Mouse (Mus musculus) stomach, embryonic 16.5 days (tissue): ENCODE results near the gene Gm11114. TPM values are rescaled to one million over a fixed set of nuclear protein-coding genes. Genes with fewer than 3 reads are reported as not detected.
A peak's percentile ranks its signal among the peaks of the same experiment; 100 is the strongest.

Source experiments
- ATAC-seq: fragments of 200-750 bp; cut with Nextera tagmentation; 2 replicates; pipeline ENCODE4 v1.8.0; 2017; ENCODE audit warnings: moderate number of reproducible peaks, moderate TSS enrichment; ENCODE audit not compliant: insufficient read depth, low FRiP score
- H3K27ac ChIP-seq: fragments of 300-500 bp; sonication (generic); 2 replicates; pipeline ENCODE4 v1.5.1; 2014; ENCODE audit warnings: low read length
- H3K27me3 ChIP-seq: fragments of 300-500 bp; sonication (generic); 2 replicates; pipeline ENCODE4 v1.6.1; 2014; ENCODE audit warnings: low read length, control low read depth, mixed read lengths; ENCODE audit not compliant: control insufficient read depth, insufficient read depth
- H3K36me3 ChIP-seq: fragments of 300-500 bp; sonication (generic); 2 replicates; pipeline ENCODE4 v1.6.1; 2014; ENCODE audit warnings: low read length; ENCODE audit not compliant: control insufficient read depth, insufficient read depth
- H3K4me1 ChIP-seq: fragments of 300-500 bp; sonication (generic); 2 replicates; pipeline ENCODE4 v1.6.1; 2014; ENCODE audit warnings: low read length, control low read depth, mixed read lengths; ENCODE audit not compliant: control insufficient read depth, insufficient read depth
- H3K4me2 ChIP-seq: fragments of 300-500 bp; sonication (generic); 2 replicates; pipeline ENCODE4 v1.6.1; 2014; ENCODE audit warnings: low read depth, low read length, mixed read lengths
- H3K4me3 ChIP-seq: fragments of 300-500 bp; sonication (generic); replicated peaks from 2 replicates; pipeline ENCODE4 v1.5.1; 2014; ENCODE audit warnings: mild to moderate bottlenecking, low read length
- H3K9ac ChIP-seq: fragments of 300-500 bp; sonication (generic); 2 replicates; pipeline ENCODE4 v1.6.1; 2014; ENCODE audit warnings: low read length
- H3K9me3 ChIP-seq: fragments of 300-500 bp; sonication (generic); replicated peaks from 2 replicates; pipeline ENCODE4 v1.6.1; 2016; ENCODE audit warnings: low read length, control low read depth; ENCODE audit not compliant: control insufficient read depth
- WGBS: fragments of 180-500 bp; shearing (Covaris S2); extraction: QIAGEN DNeasy Blood & Tissue Kit; methylation state at CpG from one replicate; pipeline ENCODE4 v1.1.7; 2014; 5-methylcytosine and 5-hydroxymethylcytosine counted together
- polyA plus RNA-seq: library from polyadenylated mRNA; unstranded; fragments of >200 nt; fragmentation: Nextera tagmentation; extraction: Ambion mirVana; gene quantifications from 2 replicates; pipeline ENCODE4 v1.2.1, GENCODE M21; 2015

Gene Gm11114
- polyA plus RNA-seq, 1 experiment from 2014 or later = not detected

GRCm38 (mm10) chr9:85326292-85327241, 14.0 kb downstream of the Gm11114 start:
- Histone ChIP-seq H3K36me3 (no peaks in the 10 kb centered on the region), H3K9me3 (no peaks in the 10 kb centered on the region), H3K4me3 (peak overlapping the region; percentile 84), H3K4me2 (peak overlapping the region; percentile 84), H3K27me3 (no peaks in the 10 kb centered on the region), H3K4me1 (peaks cover 7% of the 10 kb centered on the region), H3K9ac (peak overlapping the region; percentile 84), H3K27ac (peak overlapping the region; percentile 91)
- peak; percentile 53 for ATAC-seq
- under 1% methylated on average over 86 of the region's 88 CpGs for WGBS

GRCm38 (mm10) chr9:85327242-85328211, 15.0 kb downstream of the Gm11114 start, which contains the start of gene Tent5a:
TSS of gene Tent5a (minus strand) at chr9:85327348.
- Histone ChIP-seq H3K27ac (peak within 1 kb of the TSS; percentile 91), H3K27me3 (no peaks in the 10 kb centered on the region), H3K9me3 (no peaks in the 10 kb centered on the region), H3K4me2 (peak within 1 kb of the TSS; percentile 84), H3K4me3 (peak within 1 kb of the TSS; percentile 84), H3K4me1 (no peaks in the 10 kb centered on the region), H3K9ac (peak within 1 kb of the TSS; percentile 84), H3K36me3 (no peaks in the 10 kb centered on the region)
- peak; percentile 94 for ATAC-seq
- under 1% methylated on average over 69 of the region's 72 CpGs for WGBS

- ATAC-seq = peak; percentile 15
- H3K36me3 ChIP-seq = no peaks in the 10 kb centered on the region
- H3K27ac ChIP-seq = peak overlapping the region; percentile 90
- H3K9ac ChIP-seq = peak overlapping the region; percentile 84
- H3K4me1 ChIP-seq = no peaks in the 10 kb centered on the region
- no peaks in the 10 kb centered on the region for H3K27me3 ChIP-seq
- WGBS = 2% methylated on average over 16 of the region's 16 CpGs
- peak overlapping the region; percentile 84 for H3K4me2 ChIP-seq
- no peaks in the 10 kb centered on the region for H3K9me3 ChIP-seq
- H3K4me3 ChIP-seq = peak overlapping the region; percentile 84
Observed at GRCm38 (mm10) chr9:85328259-85328658, 15.7 kb downstream of the Gm11114 start.

DNA sequence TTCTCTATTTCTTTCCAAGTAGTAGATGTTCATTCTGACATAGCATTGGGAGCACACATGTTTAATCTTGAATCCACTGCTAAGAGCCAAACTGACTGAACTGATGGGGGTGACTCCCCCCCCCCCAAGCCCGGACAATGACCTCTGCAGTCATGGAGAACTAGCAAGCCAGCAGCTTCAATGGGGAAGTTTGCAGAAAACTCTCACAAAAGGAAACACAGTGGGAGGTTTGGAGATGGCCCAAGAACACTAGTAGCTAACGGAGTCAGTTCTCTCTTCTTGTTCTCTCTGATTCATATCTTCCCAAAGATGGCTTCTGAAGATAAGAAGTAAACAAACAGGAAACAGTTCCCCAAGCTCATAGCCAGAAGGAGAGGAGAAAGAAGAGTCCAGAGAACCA, 18.9 kb downstream of the Gm11114 start:
- 75% methylated on average over 2 of the region's 2 CpGs for WGBS

DNA sequence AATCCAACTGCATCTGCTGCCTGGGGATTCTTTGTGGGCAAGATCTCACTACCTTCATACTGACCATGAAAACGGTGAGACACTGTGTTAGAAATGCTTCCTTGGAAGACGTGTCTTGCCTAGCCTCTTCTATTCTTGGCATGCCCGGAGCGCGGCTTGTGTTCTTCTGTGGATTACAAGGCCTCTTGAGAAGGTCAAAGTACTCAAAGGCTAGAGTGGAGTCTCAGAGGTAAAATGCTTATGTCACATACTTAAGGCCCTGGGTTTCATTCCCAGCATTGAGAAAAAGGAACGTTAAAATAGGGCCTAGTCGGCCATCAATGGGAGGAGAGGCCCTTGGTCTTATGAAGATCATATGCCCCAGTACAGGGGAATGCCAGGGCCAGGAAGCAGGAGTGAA, 23.5 kb downstream of the Gm11114 start:
- H3K9me3 ChIP-seq = no peaks in the 10 kb centered on the region
- H3K36me3 ChIP-seq = no peaks in the 10 kb centered on the region
- no peak for ATAC-seq
- no peaks in the 10 kb centered on the region for H3K4me1 ChIP-seq
- WGBS = 89% methylated on average over 7 of the region's 7 CpGs
- H3K27me3 ChIP-seq = no peaks in the 10 kb centered on the region
- H3K4me2 ChIP-seq = no peak overlapping the region
- no peak overlapping the region for H3K4me3 ChIP-seq
- H3K27ac ChIP-seq = no peak overlapping the region
- no peak overlapping the region for H3K9ac ChIP-seq

More for the DNA sequence above, 18.9 kb downstream of the Gm11114 start:
- Histone ChIP-seq H3K9ac (no peak overlapping the region), H3K9me3 (no peaks in the 10 kb centered on the region), H3K27me3 (no peaks in the 10 kb centered on the region), H3K36me3 (no peaks in the 10 kb centered on the region), H3K4me2 (no peak overlapping the region), H3K27ac (no peak overlapping the region), H3K4me3 (no peak overlapping the region), H3K4me1 (no peaks in the 10 kb centered on the region)
- ATAC-seq = no peak

GRCm38 (mm10) chr9:85340303-85340702, 27.7 kb downstream of the Gm11114 start:
- H3K9me3 ChIP-seq = no peaks in the 10 kb centered on the region
- WGBS = 76% methylated on average over 3 of the region's 3 CpGs
- no peak overlapping the region for H3K27ac ChIP-seq
- H3K27me3 ChIP-seq = no peaks in the 10 kb centered on the region
- no peak overlapping the region for H3K4me2 ChIP-seq
- no peak for ATAC-seq
- no peak overlapping the region for H3K9ac ChIP-seq
- H3K36me3 ChIP-seq = no peaks in the 10 kb centered on the region
- H3K4me3 ChIP-seq = no peak overlapping the region
- H3K4me1 ChIP-seq = no peaks in the 10 kb centered on the region; the same call in 1 of the 2 replicates

GRCm38 (mm10) chr9:85342892-85343785, 30.6 kb downstream of the Gm11114 start:
- Histone ChIP-seq H3K27me3 (no peaks in the 10 kb centered on the region), H3K27ac (no peak overlapping the region), H3K4me2 (no peak overlapping the region), H3K4me1 (peaks cover 4% of the 10 kb centered on the region; the same call in 1 of the 2 replicates), H3K36me3 (no peaks in the 10 kb centered on the region), H3K4me3 (no peak overlapping the region), H3K9ac (no peak overlapping the region), H3K9me3 (no peaks in the 10 kb centered on the region)
- WGBS = 42% methylated on average over 8 of the region's 8 CpGs
- ATAC-seq = no peak

- Histone ChIP-seq H3K27ac (peak overlapping the region; percentile 18; the same call in 1 of the 2 replicates), H3K9me3 (no peaks in the 10 kb centered on the region), H3K4me2 (peak overlapping the region; percentile 35), H3K36me3 (no peaks in the 10 kb centered on the region), H3K9ac (no peak overlapping the region), H3K4me3 (no peak overlapping the region), H3K4me1 (peaks cover 4% of the 10 kb centered on the region; the same call in 1 of the 2 replicates), H3K27me3 (no peaks in the 10 kb centered on the region)
- no peak for ATAC-seq
- 28% methylated on average over 10 of the region's 10 CpGs for WGBS
Observed at GRCm38 (mm10) chr9:85347823-85348523, 35.4 kb downstream of the Gm11114 start.
